Mouse (Mus musculus) gastrocnemius, postnatal 36 days (tissue): Measurements from ENCODE around the gene Vmn2r50. TPM values are rescaled to one million over a fixed set of nuclear protein-coding genes. Genes with fewer than 3 reads are reported as not detected.
"Not testable (repeated sequence)": the region's sequence is repeated elsewhere in the genome, so short reads cannot be mapped to it uniquely, and the experiment has no call there.

Experiments used
- DNase-seq, 2 experiments: peaks; one replicate each; pipeline ENCODE4 v3.0.0; 2022
- intact Hi-C: fragments of 180-260 bp; cut with DNase I; formaldehyde crosslinking; loops from one replicate; pipeline ENCODE4 v1.15.1; 2025
- long read RNA-seq, 2 experiments: library from polyadenylated mRNA; stranded (forward); transcript quantifications; one replicate each; pipeline ENCODE4 v2.0.0; 2021
- total RNA-seq, 2 experiments: library from RNA; stranded (reverse); gene quantifications; 2 replicates each; pipeline ENCODE4 v1.2.3; 2021

Gene Vmn2r50
- not detected for total RNA-seq
- long read RNA-seq, experiment 1: 0 reads
- long read RNA-seq, experiment 2: 0 reads

- intact Hi-C loops: not testable (repeated sequence)
Observed at GRCm38 (mm10) chr7:10053196-10053595, at the start of gene Vmn2r50. Gene Vmn2r50, minus strand, starts transcription at chr7:10053296.

GRCm38 (mm10) chr7:9992157-9992556 lies 60.9 kb downstream of the Vmn2r50 start, which contains the start of gene Vmn2r49:
Gene Vmn2r49, minus strand, starts transcription at chr7:9992257.
- intact Hi-C loops, DNase-seq: not testable (repeated sequence)

More at GRCm38 (mm10) chr7:10053196-10053595, at the start of gene Vmn2r50:
- DNase-seq: not testable (repeated sequence)

Other genes with a start within 250 kb of the Vmn2r50 start
- gene Vmn2r47, start 212.0 kb downstream of the Vmn2r50 start, total RNA-seq: not detected
- gene Vmn2r48, start 99.7 kb downstream of the Vmn2r50 start, total RNA-seq: not detected
- not detected for gene Vmn2r49, start 61.0 kb downstream of the Vmn2r50 start, total RNA-seq
- not detected for gene Vmn2r51, start 52.4 kb upstream of the Vmn2r50 start, total RNA-seq
- gene Vmn2r52, start 123.3 kb upstream of the Vmn2r50 start, total RNA-seq: not detected
- gene Vmn1r66, start 224.7 kb upstream of the Vmn2r50 start, total RNA-seq: not detected